Mouse (Mus musculus) lung, adult 10 weeks (tissue): ENCODE data around the gene Ddx58. TPM values are rescaled to one million over a fixed set of nuclear protein-coding genes. Genes with fewer than 3 reads are reported as not detected.

Source experiments
- polyA plus RNA-seq: library from polyadenylated mRNA; stranded (reverse); fragments of 350-450 nt; fragmentation: Illumina TruSeq; extraction: RNeasy Lipid Tissue Mini Kit (QIAGEN cat#74804); gene quantifications from one replicate; pipeline ENCODE4 v1.2.3, GENCODE M21; 2014; ENCODE audit warnings: low read depth, low replicate concordance; ENCODE audit not compliant: insufficient read depth

Ddx58 gene
- 13.8 TPM for polyA plus RNA-seq

GRCm38 (mm10) chr4:40239409-40240271, at the start of gene Ddx58:
Gene Ddx58, minus strand, starts transcription at chr4:40239828.

GRCm38 (mm10) chr4:40279276-40279900, 39.8 kb upstream of the Ddx58 start, which contains the start of gene Ndufb6:
Gene Ndufb6, minus strand, starts transcription at chr4:40279421.

GRCm38 (mm10) chr4:40269430-40270032, 29.9 kb upstream of the Ddx58 start, which contains the start of the genes Smim27 and Topors:
Gene Smim27, plus strand, starts transcription at chr4:40269579.
Gene Topors, minus strand, starts transcription at chr4:40269850.

Other genes with a start within 250 kb of the Ddx58 start
- 17.3 TPM for gene Aco1, start 96.7 kb downstream of the Ddx58 start, polyA plus RNA-seq
- gene Smim27, start 29.8 kb upstream of the Ddx58 start, polyA plus RNA-seq = 15.7 TPM
- 9.6 TPM for gene Topors, start 30.0 kb upstream of the Ddx58 start, polyA plus RNA-seq
- 162 TPM for gene Ndufb6, start 39.6 kb upstream of the Ddx58 start, polyA plus RNA-seq
- gene Tmem215, start 232.4 kb upstream of the Ddx58 start, polyA plus RNA-seq = 0.62 TPM